Mouse (Mus musculus): ENCODE measurements around the gene Btbd35f24. TPM values are rescaled to one million over a fixed set of nuclear protein-coding genes. Genes with fewer than 3 reads are reported as not detected.

The Btbd35f24 gene
- polyA plus RNA-seq (2012; rRNA removed; ENCODE audit: low replicate concordance): not detected in 2 replicates

GRCm38 (mm10) chrX:3195727-3196126 lies at the start of gene Btbd35f24:
TSS of gene Btbd35f24 (minus strand) at chrX:3195827.

Other genes starting within 250 kb of the Btbd35f24 start
- not detected in 2 replicates for gene Btbd35f23, start 119.0 kb downstream of the Btbd35f24 start, polyA plus RNA-seq (2012; rRNA removed; ENCODE audit: low replicate concordance)
- gene Btbd35f11, start 247.9 kb upstream of the Btbd35f24 start, polyA plus RNA-seq (2012; rRNA removed; ENCODE audit: low replicate concordance): not detected in 2 replicates